Mouse (Mus musculus) cerebellum, adult 11-12 months (tissue): ENCODE measurements around the gene Rara.
"Not testable (repeated sequence)": the region's sequence is repeated elsewhere in the genome, so short reads cannot be mapped to it uniquely, and the experiment has no call there.

Experiments used
- DNase-seq: peaks from one replicate; pipeline ENCODE4 v3.0.0; 2022

The Rara gene

DNA sequence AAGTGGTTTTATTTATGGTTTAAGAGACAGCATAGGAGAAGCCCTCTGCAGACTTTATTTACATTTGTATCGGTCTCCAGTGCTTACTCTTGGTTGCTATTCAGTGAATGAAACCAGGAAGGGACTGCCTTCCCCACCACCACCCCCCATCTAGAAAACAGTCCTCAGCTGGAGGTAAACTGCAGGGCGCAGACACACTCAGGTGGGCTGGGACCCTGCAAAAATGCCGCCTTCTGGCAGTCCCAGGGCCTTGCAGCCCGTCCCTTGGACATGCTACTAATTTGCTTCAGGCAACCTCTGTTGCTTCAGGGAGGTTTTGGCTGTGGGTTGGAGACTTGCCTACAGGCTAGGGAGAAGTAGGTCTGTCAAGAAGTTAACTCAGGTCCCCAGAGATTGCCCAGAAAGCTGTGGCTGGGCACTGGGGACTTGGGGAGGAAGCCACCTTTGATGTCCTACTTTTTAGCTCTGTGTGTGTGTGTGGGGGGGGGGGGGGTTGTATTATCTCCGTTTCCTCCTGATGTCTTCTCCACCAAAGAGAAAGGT lies 2.9 kb upstream of the Rara start:
- DNase-seq, result peak; percentile 37

GRCm38 (mm10) chr11:98925265-98925721 lies 2.3 kb upstream of the Rara start:
- DNase-seq, result peak; percentile 49

DNA sequence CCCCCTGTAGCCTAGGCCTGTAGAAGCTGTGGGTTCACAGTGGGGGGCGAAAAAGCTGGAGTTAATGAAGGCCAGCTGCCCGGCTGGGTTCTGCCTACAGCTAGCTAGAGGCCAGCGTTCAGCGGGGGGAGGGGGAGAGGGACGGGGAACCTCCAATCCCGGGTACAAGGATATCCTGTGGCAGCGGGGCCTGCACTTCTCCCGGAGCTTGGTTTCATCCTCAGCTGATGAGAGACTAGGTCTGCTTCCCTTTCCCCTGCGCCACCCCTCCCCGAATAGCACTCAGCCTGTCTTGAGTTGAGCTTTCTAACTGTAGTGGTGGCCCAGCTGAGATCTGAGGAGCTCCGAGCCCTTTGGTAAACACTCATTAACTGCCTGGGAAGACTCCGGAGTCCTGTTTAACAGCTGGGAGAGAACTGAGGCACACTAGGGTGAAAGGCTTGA lies 1.7 kb upstream of the Rara start:
- peak; percentile 60 for DNase-seq

DNA sequence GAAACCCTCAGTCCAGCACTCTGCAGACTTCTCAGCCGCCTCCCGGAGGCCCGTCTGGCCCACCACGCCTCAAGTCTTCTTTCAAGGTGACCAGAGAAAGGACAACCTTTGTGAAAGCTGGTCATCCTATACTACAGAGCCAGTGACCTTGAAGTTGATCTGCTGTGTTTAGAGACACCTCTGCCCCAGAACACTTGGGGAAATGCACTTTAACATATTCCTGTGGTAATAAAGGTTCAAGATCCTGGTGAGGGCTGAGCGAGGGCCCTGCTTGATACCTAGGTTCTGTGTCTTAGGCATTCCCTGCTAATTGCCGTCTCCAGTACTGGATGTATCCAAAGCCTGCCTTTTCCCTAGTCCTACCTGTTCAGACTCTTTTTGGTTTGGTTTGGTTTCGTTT lies 1.1 kb upstream of the Rara start:
- DNase-seq, result no peak

GRCm38 (mm10) chr11:98928186-98928893 lies 722 bp downstream of the Rara start:
- peak; percentile 78 for DNase-seq

GRCm38 (mm10) chr11:98929503-98929902 lies 1.9 kb downstream of the Rara start:
- DNase-seq, result peak; percentile 85

DNA sequence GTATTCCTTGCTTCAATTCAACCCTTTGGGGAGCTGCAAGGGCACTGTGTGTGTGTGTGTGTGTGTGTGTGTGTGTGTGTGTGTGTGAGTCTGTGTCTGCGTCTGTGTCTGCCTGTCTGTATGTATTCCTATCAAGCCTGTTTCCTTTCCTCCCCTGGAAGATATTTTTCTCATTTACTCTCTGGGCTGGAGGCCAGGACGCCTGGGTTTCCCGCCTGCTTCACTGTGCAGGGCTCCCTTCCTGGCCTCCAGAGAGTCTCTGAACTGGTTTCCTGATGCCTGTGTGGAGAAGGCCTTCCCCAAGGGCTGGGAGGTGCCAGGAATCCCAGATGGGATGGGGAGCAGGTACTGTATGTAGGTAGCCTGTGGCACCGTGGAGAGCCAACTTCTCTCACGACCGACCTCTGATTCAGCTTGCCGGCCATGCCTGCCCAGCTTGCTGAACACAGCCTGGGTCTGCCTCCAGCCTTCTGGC lies 2.5 kb downstream of the Rara start:
- peak; percentile 91 for DNase-seq

- peak; percentile 72 for DNase-seq
These were observed 3.3 kb downstream of the Rara start for GRCm38 (mm10) chr11:98930773-98931512.

DNA sequence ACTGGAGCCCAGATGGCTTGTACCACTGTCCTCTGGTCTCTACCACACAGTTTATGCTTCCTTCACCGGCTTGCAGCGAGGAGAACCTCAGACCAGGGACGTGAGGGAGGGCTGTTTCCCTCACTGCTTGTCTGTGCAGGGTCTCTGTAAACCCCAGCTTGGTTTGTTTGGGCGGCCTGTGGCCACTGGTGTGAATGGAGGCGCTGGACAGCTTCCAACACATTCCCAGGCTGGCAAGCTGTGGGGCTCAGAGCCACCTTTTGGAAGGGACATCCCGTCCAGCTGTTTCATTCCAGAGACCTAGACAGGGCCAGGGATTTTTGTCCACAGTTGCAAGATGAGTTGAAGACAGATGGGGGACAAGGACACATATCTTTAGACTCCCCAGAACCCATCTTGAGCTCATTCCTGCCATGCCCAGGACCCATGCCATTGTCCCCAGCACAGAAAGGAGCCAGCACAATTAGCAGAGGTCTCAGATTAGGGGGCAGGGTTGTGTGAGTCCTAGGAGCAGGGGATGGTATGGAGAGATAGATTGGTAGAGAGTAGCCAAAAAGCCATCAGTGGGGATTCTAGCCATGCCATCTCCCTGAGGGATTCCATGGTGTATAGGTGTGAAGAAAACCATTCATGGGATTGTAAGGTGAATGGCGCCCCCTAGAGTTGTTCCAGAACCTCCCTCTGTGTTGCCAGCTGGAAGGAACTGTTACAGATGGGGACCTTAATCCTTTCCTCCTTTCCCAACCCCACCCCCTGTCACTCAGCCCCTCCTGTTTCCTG lies 4.1 kb downstream of the Rara start:
- DNase-seq, result peak; percentile 67

DNA sequence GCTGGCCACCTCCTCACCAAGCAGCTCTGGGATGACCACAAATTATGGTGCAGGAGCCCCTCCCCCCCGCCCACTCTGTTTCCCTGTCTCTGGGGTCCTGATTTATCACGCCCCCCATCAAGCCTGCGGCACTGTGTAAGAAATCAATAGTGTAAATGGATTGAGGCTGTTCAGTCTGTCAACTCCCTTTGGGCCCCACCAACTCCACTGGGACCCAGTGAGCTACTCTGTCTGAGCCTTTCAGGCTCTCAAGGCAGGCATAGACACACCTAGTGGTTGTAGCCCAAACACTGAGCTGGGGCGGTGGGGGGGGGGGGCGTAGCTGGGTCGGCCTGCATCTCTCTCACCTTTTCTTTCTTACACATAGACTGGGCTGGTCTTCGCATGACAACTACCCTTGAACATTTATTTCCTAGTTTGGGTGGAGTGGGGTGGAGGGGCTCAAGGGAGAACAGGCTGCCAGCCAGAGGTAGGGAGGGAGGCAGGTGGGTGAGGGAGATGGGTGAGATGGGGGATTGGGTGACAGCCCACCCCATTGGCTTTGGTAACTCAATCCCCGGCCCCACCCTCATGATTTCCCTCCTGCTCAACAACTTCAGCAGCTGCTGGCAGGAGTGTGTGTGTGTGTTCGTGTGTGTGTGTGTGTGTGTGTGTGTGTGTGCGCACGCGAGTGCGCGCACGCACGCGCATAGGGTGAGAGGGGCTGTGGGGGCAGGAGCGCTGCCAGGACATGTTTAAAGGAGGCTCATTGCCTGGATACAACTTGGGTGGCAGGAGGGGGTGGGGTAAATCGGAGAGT lies 4.9 kb downstream of the Rara start:
- peak; percentile 62 for DNase-seq

GRCm38 (mm10) chr11:98933151-98933550 lies 5.5 kb downstream of the Rara start:
- DNase-seq, result peak; percentile 89

- DNase-seq, result not testable (repeated sequence)
These were observed 6.2 kb downstream of the Rara start for GRCm38 (mm10) chr11:98933847-98934246.

DNA sequence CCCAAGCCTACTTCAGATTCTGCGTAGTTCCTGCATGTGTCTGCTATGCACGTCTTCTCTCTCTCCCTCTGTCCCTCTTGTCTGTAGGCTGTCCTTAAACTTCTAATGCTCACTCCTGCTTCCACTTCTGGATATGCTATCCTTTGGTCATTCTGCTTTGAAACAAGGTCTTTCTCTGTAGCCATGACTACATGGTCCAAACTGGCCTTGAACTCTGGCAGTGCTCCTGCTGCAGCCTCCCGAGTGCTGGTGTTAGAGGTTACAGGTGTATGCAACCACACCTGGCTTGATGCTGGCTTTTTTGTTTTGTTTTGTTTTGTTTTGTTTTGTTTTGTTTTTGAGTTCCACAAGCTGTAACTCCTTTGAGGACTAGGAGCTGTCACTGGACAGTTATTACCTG lies 6.7 kb downstream of the Rara start:
- no peak for DNase-seq

- peak; percentile 48 for DNase-seq
These were observed 7.5 kb downstream of the Rara start for GRCm38 (mm10) chr11:98935123-98935522.

- DNase-seq, result peak; percentile 43
These were observed 8.6 kb downstream of the Rara start for GRCm38 (mm10) chr11:98936170-98936569.

- peak; percentile 51 for DNase-seq
These were observed 9.2 kb downstream of the Rara start for GRCm38 (mm10) chr11:98936606-98937409.

DNA sequence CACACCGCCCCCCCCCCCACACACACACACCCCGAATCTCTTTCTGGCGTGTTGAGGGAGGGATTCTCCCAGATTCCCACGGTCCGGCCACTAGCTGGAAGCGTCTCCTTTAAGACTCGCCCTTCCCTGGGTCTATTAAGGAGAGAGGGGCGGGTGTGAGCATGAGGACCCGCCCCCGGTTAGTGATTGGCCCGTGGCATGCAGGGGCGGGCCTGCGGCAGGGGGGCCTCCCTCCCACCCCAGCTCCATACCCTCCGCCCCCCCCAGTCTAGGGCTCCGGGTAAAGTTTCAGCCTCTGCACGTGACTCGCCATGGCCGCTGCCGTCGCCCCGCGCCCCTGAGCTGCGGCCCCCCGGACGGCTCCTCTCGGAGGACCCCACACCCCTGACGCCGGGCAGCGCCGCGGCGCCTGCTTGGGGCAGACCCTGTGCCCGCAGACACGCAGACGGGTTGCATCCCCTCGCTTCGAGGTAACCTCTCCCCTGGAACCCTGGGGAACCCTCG lies 9.8 kb downstream of the Rara start:
- peak; percentile 80 for DNase-seq

GRCm38 (mm10) chr11:98937914-98938694 lies 10.5 kb downstream of the Rara start:
- peak; percentile 58 for DNase-seq

DNA sequence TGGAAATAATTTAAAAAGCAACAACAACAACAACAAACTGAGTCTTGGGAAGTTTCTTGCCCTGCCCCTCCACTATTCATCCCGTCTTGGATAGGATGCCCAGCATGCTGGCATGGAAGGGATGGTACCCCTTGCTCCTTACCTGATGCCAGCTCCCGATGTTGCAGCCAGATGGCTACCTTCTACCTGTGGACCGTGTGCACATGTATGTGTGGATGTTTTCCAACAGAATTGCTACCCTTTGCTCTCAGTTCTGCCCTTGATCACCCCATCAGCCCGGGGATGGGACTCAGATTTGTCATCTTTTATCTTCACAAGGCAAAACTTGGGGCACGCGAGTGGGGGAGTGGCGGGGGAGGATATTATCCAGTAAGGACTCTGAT lies 11.1 kb downstream of the Rara start:
- peak; percentile 60 for DNase-seq
